Mouse (Mus musculus): ENCODE results near the gene Lrrc28.

DNA sequence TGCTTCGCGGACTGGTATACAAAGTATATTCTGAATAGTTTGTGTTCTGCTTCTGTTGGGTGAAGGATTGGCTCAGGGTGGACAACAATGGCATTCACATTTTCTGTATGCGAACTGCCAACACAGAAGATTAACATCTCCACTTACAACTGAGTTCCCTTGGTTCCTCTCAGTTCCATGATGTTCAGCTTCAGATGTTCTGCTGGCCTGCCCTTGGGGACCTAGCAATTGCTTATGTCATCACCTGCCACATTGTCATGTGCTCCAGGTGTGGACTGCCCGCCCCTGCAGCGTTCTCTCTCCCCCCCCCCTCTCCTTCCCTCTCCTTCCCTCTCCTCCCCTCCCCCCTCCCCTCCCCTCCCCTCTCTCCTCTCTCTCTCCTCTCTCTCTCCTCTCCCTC, 58.6 kb downstream of the Lrrc28 start:
- TF ChIP-seq CTCF (IDR thresholded peaks at IDR 0.05; ENCODE audit: low read depth, low read length) (no peak), POLR2AphosphoS5 (IDR thresholded peaks at IDR 0.05; ENCODE audit: insufficient replicate concordance, low read depth, low read length) (no peak), TAL1 (conservative IDR thresholded peaks at IDR 0.05; ENCODE audit: low read depth, low read length) (no peak)
